In the genomic region with DNA sequence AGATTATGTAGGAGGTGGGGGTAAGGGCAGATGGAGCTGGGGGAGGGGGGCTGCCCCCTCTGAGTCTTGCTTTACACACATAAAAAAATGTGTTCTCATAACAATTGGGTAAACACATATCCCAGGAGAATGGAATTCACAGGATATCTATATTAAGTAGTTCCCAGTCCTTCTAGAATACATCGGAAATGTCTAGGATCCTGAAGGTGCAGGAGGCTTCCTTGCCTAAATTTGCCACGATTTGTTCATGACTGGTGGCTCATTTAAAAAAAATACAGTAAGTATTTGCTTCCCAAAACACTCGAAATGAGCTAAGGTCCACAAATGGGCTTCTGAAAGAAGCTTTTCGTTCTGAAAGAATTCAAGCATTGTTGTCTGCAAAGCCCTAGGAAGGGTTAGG, we compare ENCODE assay signal across 12 mouse cellular contexts.
"Had no signal": no experiment of that assay in that cellular context is flagged by ENCODE, and none has a peak within 500 bp of the region (broad histone marks: within the 10 kb centered on the region; RNA-seq: fewer than 3 reads in every experiment).

No protein-coding gene starts in this region.

- H3K27me3 ChIP-seq: liver, embryonic 13.5 days; megakaryocyte, embryonic 14.5 days; midbrain, embryonic 13.5 days had no signal

- H3K36me3 ChIP-seq: limb, embryonic 12.5 days; liver, embryonic 13.5 days; midbrain, embryonic 13.5 days had no signal

- H3K4me1 ChIP-seq: liver, embryonic 13.5 days; midbrain, embryonic 13.5 days had no signal

- H3K4me3 ChIP-seq: layer of hippocampus, adult 2 months; limb, embryonic 12.5 days; liver, embryonic 13.5 days; megakaryocyte, embryonic 14.5 days; midbrain, embryonic 13.5 days had no signal

- H3K9ac ChIP-seq: limb, embryonic 12.5 days; liver, embryonic 13.5 days; liver, postnatal 0 days; midbrain, embryonic 13.5 days had no signal

- H3K4me2 ChIP-seq: limb, embryonic 12.5 days; liver, embryonic 13.5 days; midbrain, embryonic 13.5 days had no signal

- ATAC-seq: intestine, postnatal 0 days; liver, postnatal 0 days; midbrain, embryonic 13.5 days had no signal

- H3K9me3 ChIP-seq: limb, embryonic 12.5 days; liver, embryonic 13.5 days; megakaryocyte, embryonic 14.5 days; midbrain, embryonic 13.5 days had no signal

- H3K27ac ChIP-seq: layer of hippocampus, adult 2 months; limb, embryonic 12.5 days; liver, embryonic 13.5 days; macrophage; midbrain, embryonic 13.5 days had no signal

- DNase-seq: liver; liver, embryonic 13.5 days; liver, postnatal 0 days; lung, postnatal 10 days; right cerebral cortex, postnatal 25 days; thymus, postnatal 36 days had no signal
